Mouse (Mus musculus) MEL (cell line): Measurements from ENCODE around the gene Tspan33.

Source experiments
- BHLHE40 ChIP-seq: IDR thresholded peaks from 2 replicates; pipeline ENCODE4 v1.6.1; 2012; ENCODE audit warnings: low read depth, mild to moderate bottlenecking, inconsistent platforms, low read length, improper control_type of control experiment, borderline replicate concordance
- ETS1 ChIP-seq: IDR thresholded peaks from 2 replicates; pipeline ENCODE4 v1.6.1; 2012; ENCODE audit warnings: low read depth, mild to moderate bottlenecking, inconsistent platforms, low read length, improper control_type of control experiment, moderate library complexity
- JUND ChIP-seq: IDR thresholded peaks from 2 replicates; pipeline ENCODE4 v1.6.1; 2011; ENCODE audit warnings: low read depth, mild to moderate bottlenecking, improper control_type of control experiment, low read length
- MAFK ChIP-seq: IDR thresholded peaks from 2 replicates; pipeline ENCODE4 v1.6.1; 2011; ENCODE audit warnings: low read depth, mild to moderate bottlenecking, low read length, improper control_type of control experiment, borderline replicate concordance
- MXI1 ChIP-seq: IDR thresholded peaks from 2 replicates; pipeline ENCODE4 v1.6.1; 2011; ENCODE audit warnings: mild to moderate bottlenecking, low read depth, low read length, improper control_type of control experiment
- NELFE ChIP-seq: IDR thresholded peaks from 2 replicates; pipeline ENCODE4 v1.6.1; 2011; ENCODE audit warnings: low read depth, low read length, improper control_type of control experiment
- POLR2A ChIP-seq, 2 experiments: IDR thresholded peaks; 2 replicates each; pipeline ENCODE4 v1.6.1; 2011 to 2012; ENCODE audit warnings: low read length in 2 of 2, mild to moderate bottlenecking in 2 of 2, control low read depth in 1 of 2, improper control_type of control experiment in 1 of 2, low read depth in 1 of 2, moderate library complexity in 1 of 2; ENCODE audit not compliant: control insufficient read depth in 1 of 2, insufficient read depth in 1 of 2, poor library complexity in 1 of 2
- SIN3A ChIP-seq: IDR thresholded peaks from 2 replicates; pipeline ENCODE4 v1.6.1; 2012; ENCODE audit warnings: low read length, improper control_type of control experiment, inconsistent platforms

GRCm38 (mm10) chr6:29695975-29696374 lies 2.0 kb downstream of the Tspan33 start:
- no peak for TF ChIP-seq POLR2A (IDR thresholded peaks at IDR 0.05; ENCODE audit: control insufficient read depth in 1 of 2, insufficient read depth in 1 of 2, low read depth in 1 of 2, low read length in 2 of 2, poor library complexity in 1 of 2)
- no peak for TF ChIP-seq ETS1
- no peak for TF ChIP-seq BHLHE40
- no peak for TF ChIP-seq MAFK
- TF ChIP-seq JUND = no peak
- TF ChIP-seq SIN3A = no peak
- no peak for TF ChIP-seq MXI1
- no peak for TF ChIP-seq NELFE
